Mouse (Mus musculus): ENCODE measurements around the gene Trex1.

- TF ChIP-seq POLR2A (IDR thresholded peaks at IDR 0.05; ENCODE audit: control insufficient read depth, extremely low read depth, insufficient read depth, low read length, poor library complexity): no peak
- no peak for TF ChIP-seq CTCF (IDR thresholded peaks at IDR 0.05; ENCODE audit: borderline replicate concordance, control insufficient read depth, extremely low read depth, insufficient read depth, low read length, poor library complexity)
Observed at GRCm38 (mm10) chr9:109041351-109041750, 18.2 kb downstream of the Trex1 start.

Measured in thymus, adult 2 months (tissue).